Mouse (Mus musculus) lung, postnatal 14 days (tissue): Measurements from ENCODE around the gene Prpf4.

ENCODE experiments used
- DNase-seq: peaks from one replicate; pipeline ENCODE4 v3.0.0; 2021

Gene Prpf4

GRCm38 (mm10) chr4:62437871-62438270 lies 29.3 kb downstream of the Prpf4 start:
- DNase-seq = no peak

- DNase-seq = no peak
Observed at GRCm38 (mm10) chr4:62439793-62440192, 31.2 kb downstream of the Prpf4 start.

DNA sequence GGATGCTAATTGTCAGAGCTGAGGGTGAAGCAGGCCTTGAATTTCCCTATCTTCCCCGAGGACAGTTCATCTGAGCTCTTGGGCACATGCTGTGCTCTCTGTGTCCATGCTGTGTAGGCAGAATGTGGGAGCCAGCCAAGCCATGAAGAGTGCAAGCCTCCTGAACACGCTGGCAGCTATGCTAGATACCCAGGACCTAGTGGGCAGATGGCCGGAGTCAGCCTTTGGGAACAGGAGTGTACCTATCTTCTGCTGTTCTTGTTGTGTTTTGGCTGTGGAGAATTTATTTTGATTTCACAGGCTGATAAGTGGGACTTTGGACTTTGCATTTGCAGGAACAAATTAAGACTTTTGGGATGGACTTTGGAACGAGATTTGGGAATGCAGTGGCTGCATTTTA lies 31.9 kb downstream of the Prpf4 start:
- no peak for DNase-seq

- DNase-seq = no peak
Observed at GRCm38 (mm10) chr4:62440986-62441385, 32.4 kb downstream of the Prpf4 start.

GRCm38 (mm10) chr4:62454995-62455394 lies 46.4 kb downstream of the Prpf4 start:
- peak; percentile 58 for DNase-seq

GRCm38 (mm10) chr4:62459081-62459480 lies 50.5 kb downstream of the Prpf4 start:
- peak; percentile 9 for DNase-seq

DNA sequence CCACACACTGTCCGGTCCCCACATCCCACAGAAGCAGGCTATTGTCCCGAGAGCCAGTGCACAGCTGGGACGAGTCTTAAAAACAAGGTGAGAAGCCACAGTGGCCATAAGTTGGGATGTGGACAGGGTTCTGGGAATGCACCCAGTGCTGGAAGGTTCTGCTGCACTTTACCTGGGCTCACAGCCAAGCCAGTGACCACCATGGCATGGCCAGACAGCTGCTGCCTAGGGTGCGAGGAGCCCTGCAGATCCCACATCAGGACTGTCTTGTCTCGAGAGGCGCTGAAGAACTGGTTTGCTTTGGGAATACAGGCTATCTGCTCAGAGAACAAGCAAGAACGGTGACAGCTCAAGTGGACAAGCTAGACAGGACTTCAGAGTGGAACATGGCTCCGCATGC lies 51.8 kb downstream of the Prpf4 start:
- no peak for DNase-seq

DNA sequence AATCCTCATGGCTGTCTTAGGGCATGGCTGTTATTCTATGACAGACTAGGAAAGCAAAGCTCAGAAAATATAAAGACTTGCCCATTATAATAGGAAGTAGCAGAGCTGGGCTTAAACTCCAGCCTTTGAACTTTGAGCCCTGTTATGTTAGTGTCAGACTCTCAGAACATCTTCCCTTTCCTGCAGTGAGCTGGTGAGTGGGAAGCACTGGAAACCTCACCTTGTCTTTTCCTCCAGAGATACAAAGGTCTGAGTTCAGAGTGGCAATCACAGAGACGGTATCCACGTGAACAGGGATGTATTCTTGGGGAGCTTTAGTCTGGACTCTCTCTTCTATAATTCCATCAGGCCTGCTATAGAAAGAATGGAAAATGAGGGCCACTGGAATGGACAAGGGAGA lies 54.5 kb downstream of the Prpf4 start:
- DNase-seq = no peak

DNA sequence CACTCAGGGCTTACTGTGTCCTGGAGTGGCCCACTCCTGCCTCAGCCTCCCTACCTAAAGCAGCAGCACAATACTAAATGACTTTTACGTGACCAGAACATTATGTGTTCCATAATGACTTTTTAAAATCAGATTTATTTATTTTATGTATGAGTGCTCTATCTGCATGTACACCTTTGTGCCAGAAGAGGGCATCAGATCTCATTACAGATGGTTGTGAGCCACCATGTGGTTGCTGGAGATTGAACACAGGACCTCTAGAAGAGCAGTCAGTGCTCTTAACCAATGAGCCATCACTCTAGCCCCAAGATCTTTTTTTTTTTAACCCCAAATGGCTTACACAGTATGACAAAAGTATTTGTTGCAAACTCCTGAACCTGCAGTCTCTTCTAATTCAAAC lies 59.6 kb downstream of the Prpf4 start:
- no peak for DNase-seq

GRCm38 (mm10) chr4:62470598-62471051 lies 62.0 kb downstream of the Prpf4 start, which contains the start of gene Wdr31:
Wdr31 (minus strand) TSS chr4:62470896.
- DNase-seq = peak; percentile 80

DNA sequence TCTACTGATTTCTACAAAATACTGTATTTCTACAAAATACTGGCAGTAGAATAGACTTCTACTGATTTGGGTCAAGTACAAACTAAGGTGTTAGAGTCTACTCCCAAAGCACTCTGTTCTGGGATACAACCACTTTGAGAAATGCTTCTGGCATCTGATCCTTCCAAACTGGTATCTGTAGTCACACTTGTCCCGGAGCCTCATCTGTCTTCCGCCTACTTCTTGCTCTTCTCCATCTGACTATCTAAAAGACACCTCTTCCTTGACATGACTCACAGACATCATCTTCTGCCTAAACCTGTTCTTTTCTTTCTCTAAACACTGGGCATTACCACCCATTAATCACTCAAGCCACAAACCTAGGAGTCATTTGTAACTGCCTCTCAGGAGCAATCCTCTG lies 63.5 kb downstream of the Prpf4 start:
- DNase-seq = no peak

DNA sequence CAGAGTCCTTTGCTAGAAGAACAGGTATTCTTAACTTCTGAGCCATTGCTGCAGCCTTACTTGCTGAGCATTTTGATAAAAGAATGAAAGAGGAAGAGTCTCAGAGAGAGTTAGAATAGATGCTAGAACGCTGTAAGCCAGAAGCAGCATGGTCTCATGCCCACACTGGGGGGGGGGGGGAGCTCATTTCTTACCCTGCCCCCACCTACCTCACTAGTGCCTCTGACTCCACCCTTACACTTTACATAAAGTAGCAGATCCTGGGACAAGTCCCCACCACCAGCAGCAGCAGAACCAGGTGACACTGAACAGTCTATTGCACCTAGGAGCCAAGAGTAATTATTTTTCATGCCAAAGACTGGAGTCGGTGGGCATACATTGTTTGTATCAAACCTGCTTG lies 66.5 kb downstream of the Prpf4 start:
- no peak for DNase-seq

DNA sequence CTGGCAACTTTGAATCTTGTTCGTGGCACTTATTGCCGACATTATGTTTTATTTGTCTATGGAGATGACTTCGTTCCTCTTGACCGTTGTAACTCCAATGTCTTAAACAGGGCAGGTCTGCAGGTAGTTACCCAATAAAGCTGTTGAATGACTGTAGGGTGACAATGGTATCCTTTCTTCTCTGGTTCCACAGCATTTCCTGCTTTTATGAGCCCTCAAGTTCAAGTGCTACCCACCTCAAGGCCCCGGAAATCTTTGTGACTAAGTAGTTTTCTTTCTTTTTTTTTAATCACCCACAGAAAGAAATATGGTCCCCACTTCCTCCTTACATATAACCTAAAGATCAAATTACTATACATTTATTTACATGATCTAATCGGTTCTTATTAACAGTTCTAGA lies 67.2 kb downstream of the Prpf4 start:
- no peak for DNase-seq
